Mouse (Mus musculus) forelimb bud, embryonic 11.5 days (tissue): ENCODE data around the gene Vip.

Source experiments
- DNase-seq: peaks from one replicate; pipeline ENCODE4 v3.0.0-alpha.2; 2012; ENCODE audit warnings: low read depth, low spot score

Vip gene

GRCm38 (mm10) chr10:5639112-5639511, at the start of gene Vip:
Gene Vip (plus strand): TSS chr10:5639218.
- peak; percentile 68 for DNase-seq

- no peak for DNase-seq
Measured at GRCm38 (mm10) chr10:5591061-5591460, 48.0 kb upstream of the Vip start.

DNA sequence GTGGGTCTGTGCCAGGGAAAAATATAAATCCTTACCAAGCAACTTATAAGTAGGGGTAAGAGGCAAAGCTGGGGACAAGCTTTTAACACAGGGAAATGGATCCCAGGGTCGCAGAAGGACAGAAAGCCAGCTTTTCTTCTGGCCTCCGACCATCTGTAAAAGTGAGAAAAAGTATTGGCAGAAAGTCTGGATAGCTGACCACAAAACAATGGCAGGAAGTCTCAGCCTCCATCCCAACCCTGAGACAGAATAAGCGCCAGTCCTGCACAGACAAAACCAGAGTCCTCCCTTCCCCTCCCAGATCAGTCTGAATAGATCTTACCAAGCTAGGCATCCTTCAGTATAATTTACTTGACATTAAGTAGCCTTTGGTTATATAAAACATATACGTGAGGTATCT, 47.0 kb upstream of the Vip start:
- DNase-seq, result no peak

DNA sequence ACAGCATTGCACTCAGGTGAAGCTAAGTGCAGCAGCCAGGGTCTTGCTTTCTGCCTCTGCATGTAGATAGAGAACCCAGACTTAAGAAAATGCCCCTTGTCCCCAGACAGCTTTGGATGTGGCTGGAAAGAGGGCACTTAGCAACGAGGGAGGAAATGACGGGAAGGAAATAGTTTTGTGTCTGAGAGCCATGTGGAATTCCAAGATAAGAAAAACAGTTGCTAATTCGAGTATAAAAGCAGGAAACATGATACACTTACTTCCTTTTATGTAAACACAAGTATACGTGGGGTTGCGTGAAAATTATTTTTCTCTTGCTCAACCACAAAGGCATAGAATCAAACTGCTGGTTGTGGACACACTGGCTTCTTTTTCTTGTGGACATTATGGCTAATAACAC, 45.6 kb upstream of the Vip start, which contains the start of gene Myct1:
Gene Myct1 (plus strand): TSS at position 312 of the 400 bp plus-strand sequence.
- DNase-seq, result no peak

DNA sequence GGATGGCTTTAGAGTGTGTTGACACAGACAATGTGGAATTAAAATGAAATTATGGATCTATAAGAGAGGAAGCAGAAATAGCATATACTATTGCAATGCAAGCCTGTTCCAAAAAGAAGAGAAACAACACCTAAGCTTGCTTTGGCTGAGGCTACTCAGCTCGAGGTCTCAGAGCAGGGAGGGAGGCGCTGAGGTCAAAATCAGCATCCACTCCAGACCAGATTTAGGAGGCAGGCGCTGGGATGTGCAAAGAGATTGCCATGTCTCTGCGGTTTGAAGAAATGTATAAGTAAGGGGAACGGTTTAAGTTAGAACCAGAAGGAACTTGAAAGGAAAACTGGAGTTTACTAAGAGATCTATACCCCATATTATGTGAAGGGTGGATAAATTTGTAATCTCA, 44.6 kb upstream of the Vip start:
- no peak for DNase-seq

DNA sequence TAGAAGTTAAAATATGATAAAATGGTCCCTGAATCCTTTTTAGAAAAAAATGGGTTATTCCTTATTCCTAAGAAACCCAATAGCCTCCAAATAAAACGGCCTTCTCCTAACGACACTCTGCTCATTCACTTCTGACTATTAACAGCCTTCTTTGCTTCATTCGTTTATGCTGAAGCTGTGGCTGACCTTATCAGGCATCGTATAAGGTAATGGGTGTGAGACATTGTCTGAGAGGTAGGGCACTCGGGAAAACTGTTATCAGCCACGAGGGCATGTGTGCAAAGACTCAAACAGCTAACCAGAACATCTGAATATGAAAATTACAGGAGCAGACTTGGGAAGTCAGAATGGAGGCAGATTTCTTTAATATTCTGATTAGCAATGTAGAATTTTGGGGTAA, 42.5 kb upstream of the Vip start:
- DNase-seq, result no peak

- DNase-seq, result peak; percentile 79
Measured at GRCm38 (mm10) chr10:5600123-5600522, 38.9 kb upstream of the Vip start.

DNA sequence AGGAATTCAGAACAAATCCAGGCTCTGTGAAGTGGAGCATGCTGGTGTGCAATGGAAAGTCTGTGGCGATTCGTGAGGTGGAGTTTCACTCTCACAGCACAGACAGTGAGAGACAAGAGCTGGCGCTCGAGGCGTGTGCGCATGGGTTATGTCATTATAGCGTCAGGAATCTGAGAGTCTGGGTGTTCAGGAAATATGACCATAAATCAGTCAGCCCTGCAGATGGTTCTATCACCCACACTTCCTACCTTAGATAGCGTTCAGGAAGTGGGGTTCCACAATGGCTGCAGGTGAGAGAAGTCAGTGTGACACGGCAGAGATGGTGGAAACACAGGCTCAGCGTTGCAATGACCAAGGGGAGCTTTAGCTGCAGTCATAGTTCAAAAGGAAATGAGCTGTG, 35.5 kb upstream of the Vip start:
- DNase-seq, result no peak

GRCm38 (mm10) chr10:5604371-5604770, 34.6 kb upstream of the Vip start:
- no peak for DNase-seq

- no peak for DNase-seq
Measured at GRCm38 (mm10) chr10:5608874-5609273, 30.1 kb upstream of the Vip start.

DNA sequence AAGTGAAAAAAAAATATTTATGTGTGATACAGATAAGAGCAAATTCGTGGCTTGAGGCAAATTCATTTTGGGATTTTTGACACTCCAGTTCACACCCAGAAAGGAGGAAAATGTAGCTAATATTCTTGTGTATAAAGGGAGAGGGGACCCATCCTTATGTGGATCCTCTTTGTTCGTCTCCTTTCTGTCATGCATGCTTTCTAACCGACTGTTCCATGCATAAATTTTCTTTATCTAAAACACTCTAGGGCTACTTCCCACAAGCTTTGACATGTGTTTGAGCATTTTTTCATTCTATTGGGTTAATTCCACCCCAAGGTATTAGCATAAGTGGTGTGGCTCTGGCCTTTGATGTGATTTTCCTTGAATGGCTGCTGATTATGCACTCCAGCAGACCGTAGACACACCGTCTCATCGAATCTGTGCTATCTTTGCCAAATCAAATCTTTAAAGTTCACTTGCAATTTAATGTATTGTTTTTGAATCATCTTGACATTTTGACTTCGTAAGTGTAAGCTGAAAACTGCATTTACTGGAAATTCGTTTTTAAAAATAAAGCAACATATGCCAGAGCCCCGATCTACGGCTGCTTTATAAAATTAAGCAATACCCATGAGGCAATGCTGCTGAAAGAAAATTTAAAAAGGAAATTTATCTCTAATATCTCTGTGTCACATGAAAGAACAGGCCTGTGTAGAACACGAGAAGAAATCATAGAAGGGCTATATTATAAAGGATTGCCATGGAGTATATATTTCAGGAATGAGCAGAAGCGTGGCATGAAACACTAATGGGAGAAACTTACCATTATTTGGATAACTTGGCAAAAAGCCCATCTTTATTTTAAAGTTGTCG, 23.6 kb upstream of the Vip start:
- DNase-seq, result no peak

GRCm38 (mm10) chr10:5626268-5626667, 12.8 kb upstream of the Vip start:
- no peak for DNase-seq

DNA sequence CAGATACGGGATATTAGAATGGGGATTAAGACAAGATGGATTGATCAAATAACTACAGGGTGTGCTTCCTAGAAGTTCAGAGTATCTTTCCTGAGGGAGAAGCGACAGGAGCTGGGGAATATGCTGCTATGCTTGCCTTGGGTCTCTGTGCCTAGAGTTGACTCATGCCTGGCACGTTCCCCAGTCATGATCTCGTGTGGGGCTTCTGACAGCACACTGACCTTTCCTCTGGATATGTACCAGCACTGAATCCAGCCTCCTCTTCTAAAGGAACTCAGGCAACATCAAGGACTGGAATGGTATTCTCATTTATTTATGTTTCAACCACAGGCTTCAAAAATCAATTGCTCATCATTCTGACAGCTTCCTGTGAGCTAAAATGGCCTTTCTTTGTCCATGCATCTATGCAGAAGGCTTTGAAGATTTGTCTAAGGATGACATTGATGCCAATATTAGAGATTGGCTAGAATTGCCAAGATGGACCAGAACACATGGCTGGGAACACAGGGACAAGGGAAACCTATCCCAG, 5.3 kb upstream of the Vip start:
- no peak for DNase-seq

- no peak for DNase-seq
Measured at GRCm38 (mm10) chr10:5634336-5634735, 4.7 kb upstream of the Vip start.

DNA sequence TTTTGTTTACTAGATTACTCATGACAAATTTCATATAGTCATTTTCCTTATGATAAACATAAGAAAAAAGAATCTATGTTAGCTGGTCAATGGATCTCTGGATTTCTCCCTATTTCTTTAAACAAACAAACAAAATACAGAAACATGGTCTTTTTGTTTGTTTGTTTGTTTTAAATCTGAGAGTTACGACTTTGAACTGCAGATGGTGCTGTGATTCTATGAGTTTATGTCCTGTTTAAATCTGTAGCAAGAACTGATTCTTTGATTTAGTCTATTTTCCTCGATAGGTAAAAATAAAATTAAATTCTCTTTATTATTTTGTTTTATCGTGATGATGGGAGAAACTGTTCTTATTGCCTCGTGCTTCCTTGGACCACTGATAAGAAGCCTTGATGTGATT, 1.7 kb upstream of the Vip start:
- no peak for DNase-seq

DNA sequence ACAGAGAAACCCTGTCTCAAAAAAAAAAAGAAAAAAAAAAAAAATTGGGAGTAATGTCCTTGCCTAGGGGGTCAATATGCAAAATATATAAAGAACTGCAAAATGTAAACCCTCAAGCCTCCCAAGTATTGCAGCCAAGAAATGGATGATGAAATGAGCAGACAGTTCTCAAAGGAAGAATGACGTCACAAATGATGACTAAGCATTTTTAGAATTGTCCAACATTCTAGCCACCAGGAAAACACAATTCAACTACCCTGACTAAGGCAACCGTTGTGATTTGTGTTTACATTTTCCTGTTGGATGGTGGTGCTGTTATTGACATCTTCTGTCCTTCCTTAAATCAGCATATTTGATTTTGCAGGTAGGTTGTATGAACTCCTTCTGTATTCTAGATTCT, 42.3 kb downstream of the Vip start:
- DNase-seq, result no peak

DNA sequence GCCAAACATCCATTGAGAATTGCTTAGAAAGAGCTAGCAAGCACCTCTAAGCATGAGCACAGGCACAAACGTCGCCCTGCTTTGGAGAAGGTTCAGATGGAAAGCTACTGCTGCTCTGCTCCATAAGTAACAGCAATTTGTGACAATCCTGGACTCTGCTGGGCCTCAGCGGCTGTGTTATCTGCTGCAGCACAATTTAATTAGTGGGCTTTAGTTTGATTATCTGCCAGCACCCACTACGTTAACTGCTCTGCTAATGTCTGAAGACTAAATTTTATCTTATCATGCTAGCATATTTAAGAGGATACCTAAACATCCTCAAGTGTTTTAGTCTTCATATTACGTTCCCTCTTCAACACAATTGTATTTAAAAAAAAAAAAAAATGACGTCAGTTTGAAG, 46.6 kb downstream of the Vip start:
- no peak for DNase-seq

DNA sequence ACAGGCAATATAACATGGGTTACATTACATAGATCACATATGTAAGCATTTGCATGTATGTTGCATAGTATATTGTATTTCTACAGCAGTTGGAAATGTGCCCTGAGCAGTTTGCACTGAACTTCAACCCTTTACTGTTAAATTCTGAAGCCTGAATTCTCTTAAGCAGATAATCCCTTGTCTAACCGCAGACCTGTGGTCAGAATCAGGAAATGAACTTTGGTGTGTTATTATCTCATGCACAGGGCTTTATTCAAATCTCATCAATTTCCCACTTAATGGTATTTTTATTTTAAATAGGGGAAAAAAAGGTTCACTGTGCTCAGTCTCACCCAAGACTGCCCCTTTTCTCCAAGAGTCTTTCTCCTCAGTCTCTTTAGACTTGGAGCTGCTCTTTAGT, 55.3 kb downstream of the Vip start:
- no peak for DNase-seq
